Mouse (Mus musculus) stomach, embryonic 15.5 days (tissue): ENCODE measurements around the gene Dgkh. TPM values are rescaled to one million over a fixed set of nuclear protein-coding genes. Genes with fewer than 3 reads are reported as not detected.
"Not testable (repeated sequence)": the region's sequence is repeated elsewhere in the genome, so short reads cannot be mapped to it uniquely, and the experiment has no call there.

Experiments
- ATAC-seq: fragments of 200-750 bp; cut with Nextera tagmentation; 2 replicates; pipeline ENCODE4 v1.8.0; 2017; ENCODE audit warnings: low read depth, moderate number of reproducible peaks, moderate TSS enrichment; ENCODE audit not compliant: insufficient read depth, low FRiP score
- H3K27ac ChIP-seq: fragments of 300-500 bp; sonication (generic); 2 replicates; pipeline ENCODE4 v1.5.1; 2015; ENCODE audit warnings: mild to moderate bottlenecking, inconsistent platforms
- H3K27me3 ChIP-seq: fragments of 300-500 bp; sonication (generic); replicated peaks from 2 replicates; pipeline ENCODE4 v1.6.1; 2015; ENCODE audit warnings: inconsistent platforms
- H3K36me3 ChIP-seq: fragments of 300-500 bp; sonication (generic); 2 replicates; pipeline ENCODE4 v1.6.1; 2015; ENCODE audit warnings: inconsistent platforms
- H3K4me1 ChIP-seq: fragments of 300-500 bp; sonication (generic); 2 replicates; pipeline ENCODE4 v1.6.1; 2015; ENCODE audit warnings: inconsistent platforms
- H3K4me2 ChIP-seq: fragments of 300-500 bp; sonication (generic); 2 replicates; pipeline ENCODE4 v1.6.1; 2015; ENCODE audit warnings: mild to moderate bottlenecking, inconsistent platforms
- H3K4me3 ChIP-seq: fragments of 300-500 bp; sonication (generic); replicated peaks from 2 replicates; pipeline ENCODE4 v1.5.1; 2015; ENCODE audit warnings: inconsistent platforms
- H3K9ac ChIP-seq: fragments of 300-500 bp; sonication (generic); 2 replicates; pipeline ENCODE4 v1.6.1; 2015; ENCODE audit warnings: inconsistent platforms
- H3K9me3 ChIP-seq: fragments of 300-500 bp; sonication (generic); 2 replicates; pipeline ENCODE4 v1.6.1; 2016; ENCODE audit warnings: inconsistent platforms
- WGBS: fragments of 180-500 bp; shearing (Covaris S2); methylation state at CpG from one replicate; pipeline ENCODE4 v1.1.7; 2015; 5-methylcytosine and 5-hydroxymethylcytosine counted together
- polyA plus RNA-seq: library from polyadenylated mRNA; unstranded; fragments of >200 nt; fragmentation: Nextera tagmentation; extraction: Ambion mirVana; gene quantifications from 2 replicates; pipeline ENCODE4 v1.2.1, GENCODE M21; 2015

The Dgkh gene
- polyA plus RNA-seq, 1 experiment from 2014 or later: 1.7 TPM

DNA sequence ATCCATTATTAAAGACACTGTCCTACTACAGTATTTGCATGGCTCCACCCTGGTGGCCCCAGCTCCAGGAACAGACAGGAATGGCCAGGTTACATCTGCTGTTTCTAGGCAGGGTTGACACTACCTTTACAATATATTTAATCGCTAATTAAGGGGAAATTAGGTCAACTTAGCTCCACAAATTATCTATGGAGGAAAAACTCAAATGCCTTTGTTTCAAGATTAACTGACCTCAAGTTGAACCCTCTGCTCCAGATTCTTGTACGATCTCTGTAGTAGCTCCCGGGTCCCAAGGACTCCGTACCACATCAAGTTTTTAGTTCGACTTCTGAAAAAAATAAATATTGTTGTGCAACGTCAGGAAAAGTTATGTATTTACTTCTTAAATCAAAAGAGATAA lies 137.7 kb downstream of the Dgkh start:
- Histone ChIP-seq H3K4me3 (no peak overlapping the region), H3K4me1 (no peaks in the 10 kb centered on the region), H3K27me3 (no peaks in the 10 kb centered on the region), H3K9me3 (no peaks in the 10 kb centered on the region), H3K4me2 (no peak overlapping the region), H3K9ac (no peak overlapping the region), H3K27ac (no peak overlapping the region), H3K36me3 (no peaks in the 10 kb centered on the region)
- ATAC-seq: no peak
- 83% methylated on average over 6 of the region's 6 CpGs for WGBS

DNA sequence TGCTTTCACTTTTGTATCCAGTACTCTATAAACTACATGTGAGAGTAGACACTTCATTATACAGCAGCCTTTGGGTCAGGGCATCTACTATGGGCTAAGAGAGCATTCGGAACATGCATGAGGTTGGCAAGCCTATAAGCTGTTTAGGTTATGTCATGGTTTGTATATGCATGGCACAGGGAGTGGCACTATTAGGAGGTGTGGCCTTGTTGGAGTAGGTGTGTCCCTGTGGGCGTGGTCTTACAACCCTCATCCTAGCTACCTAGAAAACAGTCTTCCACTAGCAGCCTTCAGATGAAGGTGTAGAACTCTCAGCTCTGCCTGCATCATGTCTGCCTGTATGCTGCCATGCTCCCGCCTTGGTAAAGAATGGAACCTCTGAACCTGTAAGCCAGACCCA lies 139.6 kb downstream of the Dgkh start:
- Histone ChIP-seq H3K4me3 (no peak overlapping the region), H3K36me3 (no peaks in the 10 kb centered on the region), H3K9ac (no peak overlapping the region), H3K9me3 (no peaks in the 10 kb centered on the region), H3K4me2 (no peak overlapping the region), H3K4me1 (no peaks in the 10 kb centered on the region), H3K27ac (no peak overlapping the region), H3K27me3 (no peaks in the 10 kb centered on the region)
- 91% methylated on average over 3 of the region's 3 CpGs for WGBS
- ATAC-seq: no peak

DNA sequence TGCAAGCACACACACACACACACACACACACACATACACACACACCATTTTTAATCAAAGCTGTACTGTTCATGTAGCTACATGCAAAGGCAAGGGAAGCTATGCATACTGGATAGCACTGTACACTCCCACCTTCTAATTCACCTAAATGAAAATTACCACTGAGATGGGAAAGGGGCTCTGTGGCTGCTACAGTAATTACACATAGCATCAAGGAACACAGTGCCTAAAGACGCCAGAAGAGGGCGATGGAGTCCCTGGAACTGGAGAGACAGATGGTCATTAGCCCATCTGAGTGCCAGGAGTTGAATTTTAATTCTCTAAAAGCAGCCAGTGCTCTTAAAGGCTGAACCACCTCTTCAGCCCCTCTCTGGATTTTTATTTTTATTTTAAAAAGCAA lies 142.2 kb downstream of the Dgkh start:
- Histone ChIP-seq H3K27ac (no peak overlapping the region), H3K4me3 (no peak overlapping the region), H3K9ac (no peak overlapping the region), H3K4me1 (no peaks in the 10 kb centered on the region), H3K27me3 (no peaks in the 10 kb centered on the region), H3K36me3 (0 out of 2 replicates have a peak, but pooled peaks cover 2% of the 10 kb centered on the region), H3K4me2 (no peak overlapping the region), H3K9me3 (no peaks in the 10 kb centered on the region)
- 7% methylated on average over 2 of the region's 2 CpGs for WGBS
- ATAC-seq: no peak

DNA sequence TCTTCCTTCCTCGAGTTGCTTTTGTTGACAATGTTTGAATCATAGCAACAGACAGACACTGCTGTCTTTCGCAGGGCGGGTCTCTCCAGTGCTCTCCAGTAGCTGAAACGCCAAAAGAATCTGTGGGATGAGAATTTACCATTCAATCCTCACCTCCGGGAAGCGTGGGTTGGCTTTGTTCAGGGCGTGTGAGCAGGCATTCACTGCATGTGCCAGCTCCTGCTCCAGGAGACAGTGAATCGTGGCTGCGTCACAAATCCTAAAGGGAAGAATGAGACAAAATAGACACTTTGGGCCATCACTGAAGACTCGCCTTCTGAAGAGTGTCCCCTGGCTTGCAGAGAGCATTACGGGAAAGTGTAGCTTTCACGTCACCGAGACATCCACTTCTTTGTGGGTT lies 148.4 kb downstream of the Dgkh start:
- Histone ChIP-seq H3K27ac (no peak overlapping the region), H3K4me3 (no peak overlapping the region), H3K36me3 (peaks cover 13% of the 10 kb centered on the region; the same call in 1 of the 2 replicates), H3K27me3 (no peaks in the 10 kb centered on the region), H3K9me3 (no peaks in the 10 kb centered on the region), H3K4me2 (no peak overlapping the region), H3K4me1 (no peaks in the 10 kb centered on the region), H3K9ac (no peak overlapping the region)
- WGBS: 88% methylated on average over 13 of the region's 13 CpGs
- ATAC-seq: no peak

DNA sequence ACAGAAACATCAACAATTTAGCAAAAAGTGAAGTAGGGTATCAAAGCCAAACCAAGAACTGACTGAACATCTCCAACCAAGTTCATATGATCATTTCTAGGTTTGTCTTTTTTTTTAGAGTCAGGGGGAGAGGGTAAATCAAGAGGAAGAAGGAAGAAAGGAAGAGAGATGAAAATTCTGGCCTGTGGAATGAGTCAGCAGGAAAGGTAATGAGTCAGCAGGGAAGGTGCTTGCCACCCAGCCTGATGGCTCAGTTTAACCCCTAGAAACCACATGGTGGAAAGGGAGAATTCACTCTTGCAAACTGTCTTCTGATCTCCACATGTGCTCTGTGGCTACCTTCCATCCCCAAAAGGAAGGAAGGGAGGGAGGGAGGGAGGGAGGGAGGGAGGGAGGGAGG lies 149.4 kb downstream of the Dgkh start:
- H3K9me3 ChIP-seq: no peaks in the 10 kb centered on the region
- no peak overlapping the region for H3K4me3 ChIP-seq
- no peak for ATAC-seq
- H3K9ac ChIP-seq: no peak overlapping the region
- H3K4me2 ChIP-seq: no peak overlapping the region
- no peaks in the 10 kb centered on the region for H3K27me3 ChIP-seq
- H3K4me1 ChIP-seq: no peaks in the 10 kb centered on the region
- H3K27ac ChIP-seq: no peak overlapping the region
- peaks cover 13% of the 10 kb centered on the region; the same call in 1 of the 2 replicates for H3K36me3 ChIP-seq

DNA sequence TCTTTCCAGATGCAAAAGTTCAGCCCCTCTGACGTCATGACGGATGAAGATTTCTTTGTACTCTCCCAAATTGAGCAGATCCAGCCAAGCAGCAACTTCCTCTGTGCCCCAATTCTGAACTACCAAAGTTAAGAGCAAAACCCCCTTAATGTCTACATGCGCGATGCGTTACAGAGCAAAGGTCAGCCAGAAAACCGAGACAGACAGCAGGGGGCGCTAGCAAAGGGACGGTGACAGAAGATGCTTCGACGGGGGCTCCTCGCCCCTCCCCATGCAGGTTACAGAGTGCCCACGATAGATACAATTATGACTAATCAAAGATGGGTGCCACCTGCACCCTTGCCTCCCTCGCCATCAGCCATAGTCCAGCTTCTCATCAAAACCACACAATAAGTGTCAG lies 156.7 kb downstream of the Dgkh start:
- Histone ChIP-seq H3K4me2 (no peak overlapping the region), H3K36me3 (no peaks in the 10 kb centered on the region; the same call in 1 of the 2 replicates), H3K4me3 (no peak overlapping the region), H3K27ac (no peak overlapping the region), H3K4me1 (no peaks in the 10 kb centered on the region), H3K9me3 (no peaks in the 10 kb centered on the region), H3K27me3 (no peaks in the 10 kb centered on the region), H3K9ac (no peak overlapping the region)
- WGBS: 71% methylated on average over 13 of the region's 13 CpGs
- no peak for ATAC-seq

DNA sequence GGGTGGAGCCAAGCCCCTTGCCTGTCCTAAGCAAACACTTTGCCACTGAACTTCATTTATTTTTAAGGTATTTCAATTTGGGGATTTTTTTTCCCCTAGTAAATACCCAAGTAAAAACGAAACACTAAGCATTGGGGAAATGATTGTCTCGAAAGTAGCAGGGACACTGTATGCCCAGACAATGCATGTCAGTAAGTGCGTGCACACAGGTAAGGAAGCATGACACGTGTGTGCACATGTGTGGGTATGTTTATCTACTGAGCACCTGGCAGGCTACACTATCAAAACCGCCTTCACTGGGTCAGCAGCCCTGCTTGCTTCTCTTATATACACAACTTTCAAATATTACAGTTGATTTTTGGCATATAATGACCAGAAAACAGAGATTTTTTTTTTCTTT lies 164.2 kb downstream of the Dgkh start:
- WGBS: 84% methylated on average over 5 of the region's 5 CpGs
- no peaks in the 10 kb centered on the region for H3K27me3 ChIP-seq
- no peak overlapping the region for H3K4me3 ChIP-seq
- no peak overlapping the region for H3K4me2 ChIP-seq
- H3K36me3 ChIP-seq: 0 out of 2 replicates have a peak, but pooled peaks cover 6% of the 10 kb centered on the region
- no peak overlapping the region for H3K9ac ChIP-seq
- no peaks in the 10 kb centered on the region for H3K4me1 ChIP-seq
- ATAC-seq: no peak
- no peaks in the 10 kb centered on the region for H3K9me3 ChIP-seq
- no peak overlapping the region for H3K27ac ChIP-seq

DNA sequence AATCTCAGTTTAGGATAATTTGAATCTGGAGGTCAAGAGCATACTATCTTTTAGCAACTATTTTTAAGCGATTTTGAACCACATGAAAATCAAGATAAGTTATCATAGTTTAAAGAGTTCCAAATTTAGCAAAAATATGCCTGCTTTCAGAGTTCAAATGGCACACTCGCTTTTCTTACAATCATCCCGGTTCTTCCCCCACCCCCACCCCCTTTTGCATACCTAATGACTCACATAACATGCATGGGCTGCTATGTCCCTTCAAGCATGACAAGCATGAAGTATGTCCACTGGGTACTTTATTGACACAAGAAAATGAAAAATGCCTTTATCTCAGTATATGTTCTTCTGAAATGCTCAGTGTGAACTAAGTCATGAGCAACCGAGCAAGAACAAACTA lies 166.1 kb downstream of the Dgkh start:
- Histone ChIP-seq H3K4me1 (no peaks in the 10 kb centered on the region), H3K27me3 (no peaks in the 10 kb centered on the region), H3K36me3 (0 out of 2 replicates have a peak, but pooled peaks cover 6% of the 10 kb centered on the region), H3K4me3 (no peak overlapping the region), H3K4me2 (no peak overlapping the region), H3K27ac (no peak overlapping the region), H3K9me3 (no peaks in the 10 kb centered on the region), H3K9ac (no peak overlapping the region)
- 83% methylated on average over 4 of the region's 4 CpGs for WGBS
- ATAC-seq: no peak

DNA sequence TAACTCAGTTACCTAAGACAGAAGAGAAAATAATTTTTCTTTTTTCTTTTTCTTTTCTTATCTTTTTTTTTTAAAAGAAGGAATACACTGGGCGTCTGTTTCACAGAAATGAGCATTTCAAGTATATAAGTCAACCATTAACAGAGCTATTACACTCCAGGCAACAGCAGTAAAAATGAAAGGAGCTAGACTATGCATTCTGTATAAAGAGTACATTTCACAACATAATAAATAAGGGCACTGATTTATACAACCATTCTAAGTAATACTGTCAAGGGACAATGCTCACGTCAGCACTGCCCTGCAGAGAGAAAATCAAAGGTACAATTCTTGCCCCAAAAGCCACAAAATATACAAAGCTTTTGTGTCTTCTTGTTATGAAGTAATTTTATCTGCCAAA lies 168.3 kb downstream of the Dgkh start:
- no peak overlapping the region for H3K4me3 ChIP-seq
- H3K36me3 ChIP-seq: 0 out of 2 replicates have a peak, but pooled peaks cover 3% of the 10 kb centered on the region
- no peaks in the 10 kb centered on the region for H3K9me3 ChIP-seq
- WGBS: 72% methylated on average over 2 of the region's 2 CpGs
- ATAC-seq: no peak
- H3K9ac ChIP-seq: no peak overlapping the region
- no peaks in the 10 kb centered on the region for H3K4me1 ChIP-seq
- H3K27ac ChIP-seq: no peak overlapping the region
- no peaks in the 10 kb centered on the region for H3K27me3 ChIP-seq
- no peak overlapping the region for H3K4me2 ChIP-seq

DNA sequence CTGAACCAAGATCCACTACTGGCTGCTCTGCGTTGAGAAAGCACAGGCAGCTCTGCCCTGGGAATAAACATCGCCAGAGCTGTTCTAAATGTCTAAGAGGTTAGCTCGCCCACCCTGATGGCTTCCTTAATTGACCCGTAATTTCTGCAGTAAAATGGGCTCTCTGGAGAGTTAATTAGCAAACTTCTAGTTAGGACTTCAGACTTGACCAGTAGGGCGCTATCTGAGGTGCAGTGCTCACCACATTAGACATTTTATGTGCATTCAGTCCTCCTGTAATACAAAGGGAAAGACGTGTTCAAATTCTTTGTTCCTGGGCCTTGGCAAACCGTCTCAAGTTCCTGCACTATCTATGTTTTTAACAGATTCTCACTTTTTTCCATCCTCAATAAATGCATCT lies 169.4 kb downstream of the Dgkh start:
- Histone ChIP-seq H3K9ac (no peak overlapping the region), H3K4me1 (no peaks in the 10 kb centered on the region), H3K4me3 (no peak overlapping the region), H3K27ac (no peak overlapping the region), H3K27me3 (no peaks in the 10 kb centered on the region), H3K4me2 (no peak overlapping the region), H3K36me3 (0 out of 2 replicates have a peak, but pooled peaks cover 6% of the 10 kb centered on the region), H3K9me3 (no peaks in the 10 kb centered on the region)
- no peak for ATAC-seq
- WGBS: 80% methylated on average over 7 of the region's 7 CpGs

DNA sequence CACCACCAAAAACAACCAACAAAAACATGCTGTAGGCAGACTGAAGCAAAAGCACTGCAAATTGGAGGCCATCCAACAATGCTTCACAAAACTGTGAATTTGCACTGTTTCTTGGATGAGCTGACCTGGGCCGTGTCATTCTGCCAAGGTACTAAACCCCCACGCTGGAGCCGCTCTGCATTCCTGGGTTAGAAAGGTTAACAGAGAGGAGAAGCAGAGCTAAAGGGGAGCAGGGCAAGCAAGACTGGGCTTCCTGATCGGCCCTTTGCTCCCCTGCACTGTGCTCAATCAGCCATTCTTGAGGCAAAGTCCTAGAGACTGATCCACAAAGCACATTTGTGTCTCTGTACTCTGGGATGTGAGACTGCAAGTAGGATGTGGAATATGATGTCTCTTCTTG lies 170.5 kb downstream of the Dgkh start:
- WGBS: 74% methylated on average over 4 of the region's 4 CpGs
- H3K36me3 ChIP-seq: 0 out of 2 replicates have a peak, but pooled peaks cover 6% of the 10 kb centered on the region
- ATAC-seq: no peak

DNA sequence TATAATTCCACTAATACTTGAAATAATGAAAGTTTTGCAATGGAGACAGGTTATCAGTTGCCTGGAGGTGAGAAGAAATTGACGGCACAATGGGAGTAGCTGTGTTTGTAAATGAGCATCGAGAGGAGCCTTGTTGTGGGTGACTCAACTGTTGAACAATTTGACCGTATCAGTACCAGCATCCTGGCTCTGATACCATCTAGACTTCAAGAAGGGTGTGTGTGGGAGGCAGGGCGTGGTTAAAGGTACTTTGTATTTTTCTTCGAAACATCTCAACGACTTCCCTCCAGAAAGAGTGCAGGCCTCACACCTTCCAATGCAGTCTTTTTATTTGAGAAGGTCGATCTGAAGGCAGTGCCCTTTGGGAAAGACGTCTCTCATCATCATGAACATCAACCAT lies 173.5 kb downstream of the Dgkh start:
- Histone ChIP-seq H3K9ac (no peak overlapping the region), H3K4me2 (no peak overlapping the region), H3K36me3 (0 out of 2 replicates have a peak, but pooled peaks cover 3% of the 10 kb centered on the region), H3K4me3 (no peak overlapping the region), H3K4me1 (no peaks in the 10 kb centered on the region), H3K9me3 (no peaks in the 10 kb centered on the region), H3K27me3 (no peaks in the 10 kb centered on the region), H3K27ac (no peak overlapping the region)
- ATAC-seq: no peak
- WGBS: 85% methylated on average over 8 of the region's 8 CpGs

More for the DNA sequence above, 170.5 kb downstream of the Dgkh start:
- H3K4me2 ChIP-seq: no peak overlapping the region
- no peak overlapping the region for H3K9ac ChIP-seq
- no peak overlapping the region for H3K27ac ChIP-seq
- no peaks in the 10 kb centered on the region for H3K9me3 ChIP-seq
- no peaks in the 10 kb centered on the region for H3K4me1 ChIP-seq
- no peaks in the 10 kb centered on the region for H3K27me3 ChIP-seq
- H3K4me3 ChIP-seq: no peak overlapping the region

DNA sequence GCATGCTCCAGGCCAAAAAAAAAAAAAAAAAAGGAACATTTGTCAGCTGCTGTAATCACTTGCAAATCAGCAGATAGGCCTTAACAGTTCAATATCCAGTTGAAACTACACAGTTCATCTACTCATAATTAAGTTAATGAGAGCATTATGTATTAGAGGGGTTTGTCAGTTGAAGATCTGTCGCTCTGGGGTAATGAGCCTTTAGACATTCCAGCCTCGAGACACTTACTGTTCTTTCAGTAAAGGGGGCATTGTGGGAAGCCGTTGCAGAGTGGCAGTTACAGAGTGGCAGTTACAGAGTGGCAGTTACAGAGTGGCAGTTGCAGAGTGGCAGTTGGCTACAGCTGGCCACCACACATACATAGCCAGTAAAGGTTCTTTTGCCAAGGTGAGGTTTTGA lies 177.7 kb downstream of the Dgkh start:
- not testable (repeated sequence) for H3K36me3 ChIP-seq, H3K9me3 ChIP-seq, H3K4me1 ChIP-seq, H3K27me3 ChIP-seq, H3K4me2 ChIP-seq, H3K27ac ChIP-seq, H3K4me3 ChIP-seq, ATAC-seq, H3K9ac ChIP-seq
- 81% methylated on average over 3 of the region's 3 CpGs for WGBS
